Mouse (Mus musculus) heart, embryonic 16.5 days (tissue): ENCODE measurements at regions not wholly inside any gene's neighbourhood (a gene's known extent, or its start where the extent isn't known, plus 50 kb on each side); places are given as distances from the start of the nearest gene placed in this dataset.

Source experiments
- ATAC-seq: fragments of 200-750 bp; cut with Nextera tagmentation; replicated peaks from 2 replicates; pipeline ENCODE4 v1.8.0; 2017; ENCODE audit warnings: moderate number of reproducible peaks; ENCODE audit not compliant: insufficient read depth, low FRiP score; ENCODE audit errors: extremely low read depth
- H3K27ac ChIP-seq: fragments of 300-500 bp; sonication (generic); 2 replicates; pipeline ENCODE4 v1.5.1; 2014; ENCODE audit warnings: mild to moderate bottlenecking, low read length, control low read depth, moderate library complexity
- H3K27me3 ChIP-seq: fragments of 300-500 bp; sonication (generic); 2 replicates; pipeline ENCODE4 v1.6.1; 2014; ENCODE audit warnings: low read length, mixed read lengths; ENCODE audit not compliant: control insufficient read depth, insufficient read depth
- H3K36me3 ChIP-seq: fragments of 300-500 bp; sonication (generic); 2 replicates; pipeline ENCODE4 v1.6.1; 2014; ENCODE audit not compliant: control insufficient read depth, insufficient read depth
- H3K4me1 ChIP-seq: fragments of 300-500 bp; sonication (generic); 2 replicates; pipeline ENCODE4 v1.6.1; 2014; ENCODE audit warnings: low read length, mixed read lengths; ENCODE audit not compliant: control insufficient read depth, insufficient read depth
- H3K4me2 ChIP-seq: fragments of 300-500 bp; sonication (generic); 2 replicates; pipeline ENCODE4 v1.6.1; 2014; ENCODE audit warnings: low read depth, mild to moderate bottlenecking, control low read depth, low read length
- H3K4me3 ChIP-seq: fragments of 300-500 bp; sonication (generic); 2 replicates; pipeline ENCODE4 v1.5.1; 2014; ENCODE audit warnings: mild to moderate bottlenecking, control low read depth, low read length
- H3K9ac ChIP-seq: fragments of 300-500 bp; sonication (generic); 2 replicates; pipeline ENCODE4 v1.6.1; 2014; ENCODE audit warnings: low read length, control low read depth
- H3K9me3 ChIP-seq: fragments of 300-500 bp; sonication (generic); replicated peaks from 2 replicates; pipeline ENCODE4 v1.6.1; 2016; ENCODE audit warnings: low read length; ENCODE audit not compliant: control insufficient read depth
- WGBS: fragments of 180-500 bp; shearing (Covaris S2); extraction: QIAGEN DNeasy Blood & Tissue Kit; methylation state at CpG from one replicate; pipeline ENCODE4 v1.1.7; 2014; 5-methylcytosine and 5-hydroxymethylcytosine counted together

DNA sequence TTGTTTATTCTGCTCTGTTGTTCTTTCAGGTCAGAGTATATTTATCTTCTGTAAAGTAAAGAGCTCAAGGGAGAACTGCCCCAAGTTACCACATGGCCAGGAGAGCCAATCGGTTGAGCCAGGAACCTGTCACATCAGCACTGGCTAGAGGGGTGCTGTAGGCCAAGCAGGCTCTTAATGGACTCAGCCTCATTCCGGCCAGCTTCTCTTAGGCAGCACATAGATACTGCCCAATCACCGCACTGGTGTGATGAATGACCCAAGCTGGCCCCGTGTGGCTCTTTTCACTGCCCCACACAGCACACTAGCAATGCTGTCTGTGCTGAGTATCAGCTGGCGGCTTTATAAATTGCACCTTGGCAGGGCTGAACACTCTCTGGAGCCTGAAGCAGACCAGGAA is 295.8 kb upstream of the Camk1g start:
- Histone ChIP-seq H3K27me3 (no peaks in the 10 kb centered on the region), H3K9ac (no peak overlapping the region), H3K4me1 (peaks cover 26% of the 10 kb centered on the region), H3K9me3 (peaks cover 2% of the 10 kb centered on the region; the same call in 1 of the 2 replicates), H3K36me3 (no peaks in the 10 kb centered on the region), H3K4me3 (no peak overlapping the region), H3K4me2 (no peak overlapping the region), H3K27ac (peak overlapping the region; percentile 41; the same call in 1 of the 2 replicates)
- ATAC-seq: 0 out of 2 replicates have a peak, but pooled peaks have one; percentile 20
- 45% methylated on average over 5 of the region's 5 CpGs for WGBS

DNA sequence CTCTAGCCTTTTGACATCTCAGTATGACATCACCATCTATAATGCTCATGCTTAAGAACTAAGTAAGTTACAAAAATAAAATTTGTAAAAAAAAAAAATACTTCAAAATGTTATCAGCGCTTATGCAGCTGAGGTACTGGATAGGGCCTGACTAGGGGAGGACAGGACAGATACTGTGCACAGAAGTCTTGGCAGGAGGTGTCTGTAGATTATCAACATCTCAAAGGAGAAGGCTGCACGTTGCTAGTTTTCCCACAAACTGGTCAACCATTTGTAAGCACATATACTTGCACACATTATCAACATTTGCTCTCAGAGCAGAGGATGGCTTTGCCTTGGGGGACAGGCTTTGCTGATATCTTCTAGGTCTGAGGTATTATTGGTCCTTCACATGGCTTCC is 294.5 kb upstream of the Camk1g start:
- Histone ChIP-seq H3K4me1 (peaks cover 26% of the 10 kb centered on the region), H3K36me3 (no peaks in the 10 kb centered on the region), H3K9ac (no peak overlapping the region), H3K27ac (no peak overlapping the region), H3K4me3 (no peak overlapping the region), H3K9me3 (peaks cover 2% of the 10 kb centered on the region; the same call in 1 of the 2 replicates), H3K27me3 (no peaks in the 10 kb centered on the region), H3K4me2 (no peak overlapping the region)
- ATAC-seq: no peak
- WGBS: 59% methylated on average over 2 of the region's 2 CpGs

DNA sequence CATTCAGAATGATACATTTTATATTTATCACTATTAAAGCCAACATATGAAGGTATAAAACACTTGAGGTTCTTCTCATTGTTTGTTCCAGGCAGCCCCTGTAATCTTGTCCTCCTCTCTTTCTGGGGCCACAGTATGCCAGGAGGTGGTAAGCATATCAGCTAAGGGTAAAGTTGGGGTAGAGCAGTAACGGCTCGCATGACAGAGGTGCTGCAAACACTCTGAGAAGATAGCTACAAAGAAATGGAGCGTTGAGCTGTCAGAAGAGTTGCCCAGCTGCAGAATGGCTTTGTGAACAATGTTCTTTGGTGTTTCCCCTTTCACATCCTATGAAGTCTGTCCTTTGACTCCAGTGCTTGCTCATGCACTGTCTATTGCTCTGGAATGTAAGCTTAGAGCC is 293.5 kb upstream of the Camk1g start:
- Histone ChIP-seq H3K9ac (no peak overlapping the region), H3K4me2 (no peak overlapping the region), H3K9me3 (no peaks in the 10 kb centered on the region), H3K27me3 (no peaks in the 10 kb centered on the region), H3K4me3 (no peak overlapping the region), H3K27ac (no peak overlapping the region), H3K36me3 (no peaks in the 10 kb centered on the region), H3K4me1 (peaks cover 20% of the 10 kb centered on the region)
- 52% methylated on average over 3 of the region's 3 CpGs for WGBS
- no peak for ATAC-seq

DNA sequence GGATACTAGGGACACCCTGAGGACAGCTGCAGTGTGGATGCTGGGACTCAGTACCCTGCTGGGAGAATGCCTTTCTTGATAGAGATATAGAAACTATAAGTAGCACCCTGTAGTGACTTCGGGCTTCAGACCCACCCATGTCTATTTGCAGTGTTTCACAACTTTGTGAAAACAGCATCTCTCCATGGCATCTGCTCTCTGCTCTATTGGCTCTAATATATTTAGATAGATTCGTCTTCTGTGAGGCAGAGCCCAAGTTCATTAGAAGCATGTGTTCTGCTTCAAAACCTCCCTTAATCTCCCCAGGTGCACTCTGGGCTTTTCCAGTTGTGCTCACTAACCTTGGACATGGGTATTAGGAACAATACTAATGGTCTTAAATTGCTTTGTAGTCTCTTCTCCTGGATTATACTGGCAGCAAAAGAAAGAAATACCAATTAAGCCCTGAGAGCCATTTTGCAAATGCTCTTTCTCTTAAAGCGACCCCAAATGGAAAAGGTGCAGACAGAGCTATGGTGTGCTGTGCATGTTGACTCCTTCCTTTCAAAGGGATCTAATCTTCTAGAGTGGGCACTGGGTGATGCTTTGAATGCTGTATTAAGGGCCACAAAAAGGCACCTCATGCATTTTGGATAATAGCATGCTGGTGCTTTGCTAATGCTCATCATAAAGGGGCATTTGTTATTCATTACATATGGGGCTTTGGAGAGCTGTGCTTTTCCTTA is 292.2 kb upstream of the Camk1g start:
- Histone ChIP-seq H3K36me3 (no peaks in the 10 kb centered on the region), H3K4me2 (no peak overlapping the region), H3K9ac (no peak overlapping the region), H3K4me3 (no peak overlapping the region), H3K9me3 (no peaks in the 10 kb centered on the region), H3K27ac (peak overlapping the region; percentile 53; the same call in 1 of the 2 replicates), H3K4me1 (peaks cover 18% of the 10 kb centered on the region), H3K27me3 (no peaks in the 10 kb centered on the region)
- no peak for ATAC-seq
- 70% methylated on average over 3 of the region's 3 CpGs for WGBS

DNA sequence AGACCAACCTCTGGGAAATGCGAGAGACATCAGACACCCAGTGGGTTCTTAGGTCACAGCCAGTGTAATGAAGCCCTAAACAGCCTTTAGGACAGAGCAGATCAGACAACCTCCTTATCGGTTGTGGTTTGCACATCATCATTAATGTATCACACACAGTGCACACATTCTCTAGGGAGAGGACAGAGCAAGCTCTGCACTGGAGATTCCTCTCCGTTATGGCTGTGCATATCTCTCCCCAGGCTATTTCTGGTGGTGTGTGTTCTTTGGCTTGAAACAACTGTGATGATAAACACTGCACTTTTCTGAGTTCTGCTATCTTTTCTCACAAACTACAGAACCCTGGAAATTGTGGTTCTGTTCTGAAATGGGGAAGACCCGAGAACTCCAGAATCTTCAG is 291.3 kb upstream of the Camk1g start:
- 0 out of 2 replicates have a peak, but pooled peaks have one; percentile 41 for ATAC-seq
- H3K27ac ChIP-seq: peak overlapping the region; percentile 53

DNA sequence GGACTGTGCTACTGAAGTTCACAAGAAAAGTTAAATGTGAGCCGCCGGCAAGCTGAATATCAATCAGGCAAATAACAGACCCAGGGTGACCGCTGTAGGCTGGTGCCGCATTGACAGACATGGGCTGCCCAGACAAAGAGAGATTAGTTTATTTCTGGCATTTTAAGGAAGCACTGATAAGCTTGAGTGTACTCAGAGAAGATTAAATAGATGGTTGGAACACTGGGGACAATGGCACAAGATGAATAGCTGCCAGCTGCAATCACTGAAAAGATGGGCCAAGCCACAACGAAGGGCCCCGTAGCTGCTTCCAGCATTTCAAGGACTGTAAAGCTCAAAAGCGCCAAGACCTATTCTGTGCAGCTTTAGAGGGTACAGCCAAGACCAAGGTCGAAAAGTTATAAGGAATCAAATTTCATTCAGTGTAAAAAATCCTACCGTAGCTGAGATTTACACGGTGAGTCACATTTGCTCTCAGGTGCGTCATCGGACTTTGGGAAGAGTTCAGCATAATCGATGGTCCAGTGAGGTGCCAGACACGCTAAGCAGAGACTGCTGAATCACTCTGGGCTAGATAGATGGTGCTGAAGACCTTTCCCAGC is 285.1 kb upstream of the Camk1g start:
- ATAC-seq: peak; percentile 41; the same call in 1 of the 2 replicates
- Histone ChIP-seq H3K27ac (peak overlapping the region; percentile 24; the same call in 1 of the 2 replicates), H3K9ac (no peak overlapping the region), H3K4me2 (peak overlapping the region; percentile 19; the same call in 1 of the 2 replicates), H3K9me3 (no peaks in the 10 kb centered on the region), H3K27me3 (no peaks in the 10 kb centered on the region), H3K36me3 (no peaks in the 10 kb centered on the region), H3K4me3 (no peak overlapping the region), H3K4me1 (peaks cover 3% of the 10 kb centered on the region; the same call in 1 of the 2 replicates)
- 32% methylated on average over 14 of the region's 14 CpGs for WGBS

More for the DNA sequence above, 291.3 kb upstream of the Camk1g start:
- Histone ChIP-seq H3K9ac (no peak overlapping the region), H3K36me3 (no peaks in the 10 kb centered on the region), H3K4me2 (no peak overlapping the region), H3K4me3 (no peak overlapping the region), H3K9me3 (no peaks in the 10 kb centered on the region), H3K27me3 (no peaks in the 10 kb centered on the region), H3K4me1 (peaks cover 18% of the 10 kb centered on the region)
- WGBS: 31% methylated on average over 4 of the region's 4 CpGs

DNA sequence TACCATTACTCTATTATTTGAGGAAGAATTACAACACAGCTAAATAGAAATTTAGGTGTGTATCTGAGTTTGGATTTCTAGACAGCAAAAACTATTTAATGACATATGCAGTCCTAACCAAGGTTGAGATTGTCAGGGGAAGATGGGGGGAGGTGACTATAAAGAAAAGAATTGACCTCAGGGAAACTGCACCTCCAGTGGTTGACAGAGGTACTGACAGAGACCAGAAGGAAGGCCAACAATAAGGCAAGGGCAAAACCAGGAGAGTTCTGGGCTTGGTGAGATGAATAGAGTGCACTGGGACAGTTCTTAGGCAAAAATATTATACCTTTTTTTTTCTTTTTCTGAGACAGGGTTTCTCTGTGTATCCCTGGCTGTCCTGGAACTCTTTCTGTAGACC is 280.2 kb upstream of the Camk1g start:
- Histone ChIP-seq H3K4me3 (no peak overlapping the region), H3K4me2 (no peak overlapping the region), H3K9ac (no peak overlapping the region), H3K27me3 (no peaks in the 10 kb centered on the region), H3K27ac (no peak overlapping the region), H3K4me1 (peaks cover 3% of the 10 kb centered on the region; the same call in 1 of the 2 replicates), H3K36me3 (no peaks in the 10 kb centered on the region), H3K9me3 (no peaks in the 10 kb centered on the region)
- no peak for ATAC-seq

DNA sequence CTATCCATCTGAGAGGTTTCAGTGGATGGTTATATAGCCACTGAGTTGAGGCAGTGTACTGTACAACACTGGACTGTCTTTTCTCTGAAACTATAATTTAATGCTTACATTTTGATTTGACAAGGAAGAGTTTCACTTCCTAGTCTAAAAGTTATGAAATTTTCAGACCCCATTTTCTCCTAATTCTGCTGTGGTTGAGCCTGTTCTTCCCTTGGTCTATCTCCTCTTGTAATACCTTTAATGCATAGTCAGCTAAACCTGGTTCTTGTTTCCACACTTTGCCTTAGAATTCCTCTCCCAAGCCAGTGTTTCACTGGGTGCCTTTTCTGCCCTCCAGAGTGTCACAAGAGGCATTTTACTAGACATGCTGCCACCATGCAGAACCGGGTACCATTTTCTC is 279.3 kb upstream of the Camk1g start:
- WGBS: 85% methylated on average over 1 of the region's 1 CpGs
- Histone ChIP-seq H3K27me3 (no peaks in the 10 kb centered on the region), H3K4me1 (no peaks in the 10 kb centered on the region), H3K36me3 (no peaks in the 10 kb centered on the region), H3K4me2 (no peak overlapping the region), H3K9me3 (no peaks in the 10 kb centered on the region), H3K27ac (no peak overlapping the region), H3K9ac (no peak overlapping the region), H3K4me3 (no peak overlapping the region)
- no peak for ATAC-seq
